ENCODE assay signal across 15 mouse cellular contexts in genomic region chr11:109278186-109278585, GRCm38 (mm10). TPM values are rescaled to one million over a fixed set of nuclear protein-coding genes. Genes with fewer than 3 reads are reported as not detected.
DNase-seq lines count a peak whose midpoint lies in the region; ATAC-seq and TF ChIP-seq lines count a peak whose summit lies in the region.
"Had no signal": no experiment of that assay in that cellular context is flagged by ENCODE, and none has a peak within 500 bp of the region (broad histone marks: within the 10 kb centered on the region; RNA-seq: fewer than 3 reads in every experiment).

No protein-coding gene starts in this region.

- no peak for TF ChIP-seq CTCF in brain, embryonic 14.5 days (IDR thresholded peaks at IDR 0.05; ENCODE audit: borderline replicate concordance, extremely low read depth, insufficient read depth, insufficient read length)

- no peaks in the 10 kb centered on the region for H3K27me3 ChIP-seq in forebrain, embryonic 14.5 days (replicated peaks; ENCODE audit: control insufficient read depth, insufficient read depth, low read length)
- H3K27me3 ChIP-seq in forebrain, embryonic 10.5 days (ENCODE audit: poor library complexity, severe bottlenecking) = no peaks in the 10 kb centered on the region
- H3K27me3 ChIP-seq: heart, embryonic 13.5 days had no signal

- H3K36me3 ChIP-seq in forebrain, embryonic 14.5 days (ENCODE audit: control insufficient read depth, insufficient read depth, low read length) = no peaks in the 10 kb centered on the region
- no peaks in the 10 kb centered on the region for H3K36me3 ChIP-seq in forebrain, embryonic 10.5 days (replicated peaks)
- H3K36me3 ChIP-seq: heart, embryonic 13.5 days had no signal

- peak; percentile 51 for DNase-seq in forebrain, embryonic 14.5 days (ENCODE audit: low spot score)
- no peak for DNase-seq in forebrain, embryonic 10.5 days (ENCODE audit: extremely low spot score, low spot score)
- DNase-seq in layer of hippocampus, adult 11-12 months (ENCODE audit: low spot score) = peak; percentile 53
- no peak for DNase-seq in layer of hippocampus, adult 9-10 months (ENCODE audit: low spot score)
- peak; percentile 67 for DNase-seq in brain, embryonic 14.5 days (ENCODE audit: low read depth)
- DNase-seq in layer of hippocampus, postnatal 14 days (ENCODE audit: low spot score in 2 of 2) = peak; percentile 52 to 70
- DNase-seq in spleen, postnatal 10 days (ENCODE audit: low spot score in 2 of 2) = no peak
- no peak for DNase-seq in kidney, adult 9 months
- DNase-seq: kidney, adult 8-10 months; liver, postnatal 0 days; thymus, postnatal 4 days had no signal

- no peaks in the 10 kb centered on the region for H3K9me3 ChIP-seq in forebrain, embryonic 14.5 days (replicated peaks; ENCODE audit: control insufficient read depth, low read length)
- H3K9me3 ChIP-seq in forebrain, embryonic 10.5 days = no peaks in the 10 kb centered on the region
- H3K9me3 ChIP-seq: heart, embryonic 13.5 days had no signal

- WGBS in forebrain, embryonic 14.5 days = 62% methylated on average over 7 of the region's 7 CpGs
- WGBS in forebrain, embryonic 10.5 days = 88% methylated on average over 7 of the region's 7 CpGs

- no peak for TF ChIP-seq POLR2A in brain, embryonic 14.5 days (IDR thresholded peaks at IDR 0.05; ENCODE audit: borderline replicate concordance, extremely low read depth, insufficient read depth, insufficient read length, poor library complexity, severe bottlenecking)

- H3K9ac ChIP-seq in forebrain, embryonic 14.5 days (ENCODE audit: low read length) = no peak overlapping the region
- H3K9ac ChIP-seq: liver, postnatal 0 days had no signal

- no peak overlapping the region for H3K4me2 ChIP-seq in forebrain, embryonic 14.5 days (ENCODE audit: low read length)
- H3K4me2 ChIP-seq: heart, embryonic 13.5 days had no signal

- no peaks in the 10 kb centered on the region for H3K4me1 ChIP-seq in forebrain, embryonic 14.5 days (ENCODE audit: control insufficient read depth, insufficient read depth, low read length)
- no peaks in the 10 kb centered on the region for H3K4me1 ChIP-seq in forebrain, embryonic 10.5 days

- H3K27ac ChIP-seq in forebrain, embryonic 14.5 days (ENCODE audit: low read depth, low read length) = no peak overlapping the region
- H3K27ac ChIP-seq in forebrain, embryonic 10.5 days = no peak overlapping the region
- H3K27ac ChIP-seq: heart, embryonic 13.5 days had no signal

- ATAC-seq in forebrain, embryonic 14.5 days = no peak
- ATAC-seq: activated CD4-positive, CD25-positive, alpha-beta regulatory T cell, adult 4 months; liver, postnatal 0 days had no signal

- no peak overlapping the region for H3K4me3 ChIP-seq in forebrain, embryonic 14.5 days (ENCODE audit: low read depth, low read length)
- no peak overlapping the region for H3K4me3 ChIP-seq in forebrain, embryonic 10.5 days
- H3K4me3 ChIP-seq: heart, embryonic 13.5 days; myocyte had no signal

RNA-seq across cellular contexts. Expression of gene Rgs9, which starts 19.7 kb away (rescaled TPM):
- 4.3 and 5.4 TPM in 2 replicates for polyA plus RNA-seq in forebrain, embryonic 14.5 days (2014; fragmentation: Nextera tagmentation; extraction: Ambion mirVana)
- 1.3 and 2.0 TPM in 2 replicates for polyA plus RNA-seq in forebrain, embryonic 10.5 days (2016; fragmentation: Nextera tagmentation; extraction: Ambion mirVana)
- 10.3 and 15.5 TPM in 2 replicates for polyA plus RNA-seq in brain, embryonic 14.5 days (2012; rRNA removed)
- total RNA-seq in layer of hippocampus, postnatal 14 days (2021) = 10 to 100 TPM; 13.9 to 14.6 TPM
- total RNA-seq: MEL had no signal
- polyA plus RNA-seq: myocyte had no signal

Comparison
In these comparisons a context has a peak if more than half of its experiments do, and no peak if none do; other contexts are left out.
1. DNase-seq: peak in forebrain, embryonic 14.5 days (single experiment), layer of hippocampus, adult 11-12 months (single experiment), brain, embryonic 14.5 days (single experiment) and layer of hippocampus, postnatal 14 days (2 of 2); none in forebrain, embryonic 10.5 days (single experiment), layer of hippocampus, adult 9-10 months (single experiment), spleen, postnatal 10 days (0 of 2) and kidney, adult 9 months (single experiment).